Mouse (Mus musculus) heart, adult 8-10 months (tissue): ENCODE results near the gene Dirc2. TPM values are rescaled to one million over a fixed set of nuclear protein-coding genes. Genes with fewer than 3 reads are reported as not detected.

Experiments used
- DNase-seq: peaks from one replicate; pipeline ENCODE4 v3.0.0; 2022; ENCODE audit warnings: low spot score
- total RNA-seq, 4 experiments: library from RNA; stranded (reverse); gene quantifications; 2 replicates each; pipeline ENCODE4 v1.2.4; 2022

Dirc2 gene
- 10 to 100 TPM; 52.1 to 60.6 (median 55.7) TPM for total RNA-seq

DNA sequence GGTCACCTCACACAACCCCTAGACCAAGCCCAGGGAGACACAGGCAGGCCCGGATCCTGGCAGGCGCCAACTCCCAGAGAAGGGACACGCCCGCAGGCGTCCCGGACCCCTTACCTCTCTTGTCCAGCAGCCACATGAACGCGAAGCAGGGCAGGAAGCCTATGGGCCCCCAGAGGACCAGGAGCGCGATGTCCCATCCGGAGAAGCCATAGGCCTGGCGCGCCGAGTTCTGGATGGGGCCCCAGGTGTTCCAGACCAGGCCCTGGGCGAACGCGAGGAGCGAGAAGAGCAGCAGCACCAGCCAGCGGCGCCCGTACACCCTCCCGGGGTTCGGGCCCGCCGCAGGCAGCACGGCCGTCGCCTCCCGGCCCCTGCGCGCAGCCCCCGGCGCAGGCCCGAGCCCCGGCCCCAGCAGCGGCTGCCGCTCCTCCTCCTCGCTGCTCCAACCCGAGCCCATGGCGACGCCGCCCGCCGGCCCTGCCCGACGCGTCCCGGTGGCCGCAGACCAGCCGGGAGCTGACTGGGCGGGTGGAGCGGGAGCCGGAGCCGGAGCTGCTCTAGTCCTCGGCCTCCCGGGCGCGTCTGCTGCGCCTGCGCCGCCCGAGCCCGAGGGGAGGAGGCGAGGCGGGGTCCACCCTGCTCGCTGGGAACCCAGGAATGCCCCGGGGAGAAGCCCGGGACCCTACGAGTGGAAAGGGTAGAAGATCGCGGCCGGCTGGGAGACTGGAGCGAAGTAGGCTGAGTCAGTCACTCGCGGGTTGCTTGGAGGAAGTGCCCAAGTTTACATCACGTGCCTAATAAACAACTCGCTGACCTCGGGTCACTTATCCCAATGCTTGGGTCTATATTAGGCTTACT, at the start of gene Dirc2:
Dirc2 (minus strand) TSS at position 572 of the 858 bp plus-strand sequence.
- peak; percentile 78 for DNase-seq

DNA sequence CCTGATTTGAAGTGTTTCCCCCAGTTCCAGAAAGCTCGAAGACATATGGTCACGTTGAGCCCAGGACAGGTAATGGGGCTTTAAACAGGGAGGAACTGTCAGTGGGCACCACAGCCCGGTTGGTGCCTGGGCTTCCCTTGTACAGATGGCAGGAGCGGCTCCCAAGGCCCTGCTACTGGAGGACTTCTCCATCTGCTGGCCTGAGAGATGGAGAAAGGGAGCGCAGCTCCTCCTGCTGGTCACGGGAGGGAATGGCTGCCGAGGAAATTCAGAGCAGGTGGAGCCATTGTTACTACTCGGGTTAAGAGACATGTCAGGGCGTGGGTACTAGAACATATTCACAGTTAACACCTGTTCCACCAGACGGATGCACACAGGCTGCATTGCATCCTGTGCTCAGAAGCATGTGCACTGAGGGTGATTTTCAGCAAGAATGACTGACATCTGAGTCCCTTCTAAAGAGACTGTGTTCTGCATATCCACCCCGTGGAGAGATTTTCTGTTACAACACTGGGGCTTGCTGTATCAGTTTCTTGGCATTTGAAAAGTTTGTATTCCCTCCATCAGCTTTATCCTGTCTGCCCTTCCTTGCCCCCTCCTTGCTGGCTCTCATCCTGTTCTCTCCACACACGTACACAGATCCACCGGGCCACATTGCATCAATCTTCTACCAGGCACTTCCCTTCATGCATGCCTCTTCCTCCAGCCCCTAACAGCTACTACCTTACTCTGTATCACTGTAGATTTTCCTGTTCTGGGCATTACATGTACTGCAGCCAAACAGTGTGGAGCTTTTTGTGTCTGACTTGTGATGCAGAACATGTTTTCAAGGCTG, 48.3 kb upstream of the Dirc2 start:
- peak; percentile 82 for DNase-seq

DNA sequence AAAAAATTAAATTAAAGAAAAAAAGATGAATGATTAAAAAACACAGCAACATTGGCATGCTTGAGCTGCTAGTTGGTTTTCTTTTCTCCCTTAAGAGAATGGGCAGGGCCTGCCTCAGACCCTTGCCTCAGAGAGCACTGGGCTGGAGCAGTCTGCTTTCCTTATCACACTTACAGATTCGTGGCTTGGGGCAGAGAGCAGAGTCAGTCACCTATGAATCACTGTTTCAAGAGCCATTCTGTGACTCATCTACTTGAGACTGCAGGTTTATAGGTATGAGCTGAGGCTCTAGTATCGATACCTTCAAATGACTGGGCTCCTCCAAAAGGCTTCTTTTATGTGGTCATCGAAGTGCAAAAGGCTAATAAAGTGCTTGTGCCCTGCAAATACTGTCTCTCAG, 44.0 kb upstream of the Dirc2 start:
- no peak for DNase-seq

DNA sequence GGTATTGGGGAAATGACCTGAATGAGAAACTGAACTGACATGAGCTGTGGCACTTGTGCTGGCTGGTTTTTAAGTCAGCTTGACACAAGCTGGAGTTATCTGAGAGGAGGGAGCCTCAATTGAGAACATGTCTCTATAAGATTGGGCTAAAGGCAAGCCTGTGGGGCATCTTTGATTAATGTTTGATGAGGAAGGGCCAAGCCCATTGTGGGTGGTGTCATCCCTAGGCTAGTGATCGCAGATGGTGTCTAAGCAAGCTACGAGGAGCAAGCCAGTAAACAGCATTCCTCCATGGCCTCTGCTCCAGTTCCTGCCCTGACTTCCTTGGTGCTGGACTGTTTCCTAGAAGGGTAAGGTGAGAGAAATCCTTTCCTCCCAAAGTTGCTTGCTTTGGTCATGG, 39.7 kb upstream of the Dirc2 start:
- no peak for DNase-seq

DNA sequence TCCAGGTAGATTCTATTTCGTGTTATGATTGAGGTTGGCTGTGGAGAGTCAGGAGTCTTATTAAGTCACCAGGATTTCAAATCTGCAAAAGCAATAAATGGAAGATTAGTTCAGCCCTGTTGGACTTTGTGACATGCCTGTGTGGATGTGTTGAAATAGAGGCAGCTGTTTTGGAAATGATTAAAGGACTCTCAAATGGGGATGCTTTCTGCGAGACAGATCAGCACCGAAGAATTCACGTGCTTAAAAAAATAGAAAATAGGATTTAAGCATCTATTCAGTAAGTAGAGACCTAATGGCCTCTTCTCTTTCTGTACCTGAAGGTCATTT, 38.5 kb upstream of the Dirc2 start:
- DNase-seq, result no peak

DNA sequence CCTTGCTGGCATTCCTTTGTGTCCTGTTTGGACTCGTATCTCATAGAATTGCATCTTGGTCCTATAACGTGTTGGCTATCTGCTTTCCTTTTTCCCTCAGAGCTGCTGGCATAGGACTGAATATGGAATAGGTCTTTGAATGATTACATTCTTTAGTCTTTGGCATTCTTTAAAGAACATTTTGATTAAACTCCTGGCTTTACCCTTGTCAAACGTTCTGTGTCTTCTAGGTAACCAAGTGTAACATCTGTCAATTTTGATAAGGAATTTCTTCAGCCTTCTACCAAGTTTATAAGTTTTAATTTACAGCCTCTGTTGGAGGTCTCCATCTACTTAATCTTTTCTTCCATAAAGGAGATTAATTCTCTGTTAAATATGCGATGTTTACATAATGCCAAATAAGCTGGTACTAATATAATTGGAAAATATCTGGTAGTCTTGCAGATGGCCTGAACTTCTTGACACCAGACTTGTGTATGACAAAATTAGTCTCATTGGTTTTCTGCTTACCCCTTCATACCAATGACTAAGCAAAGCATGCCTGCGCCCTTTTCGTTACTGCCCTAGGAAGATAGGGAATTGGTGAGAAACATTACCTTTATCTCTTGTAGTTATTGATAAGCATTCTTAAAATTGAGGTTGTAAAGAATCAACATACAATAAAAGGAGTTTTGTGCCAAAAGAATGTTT, 38.0 kb upstream of the Dirc2 start:
- no peak for DNase-seq

DNA sequence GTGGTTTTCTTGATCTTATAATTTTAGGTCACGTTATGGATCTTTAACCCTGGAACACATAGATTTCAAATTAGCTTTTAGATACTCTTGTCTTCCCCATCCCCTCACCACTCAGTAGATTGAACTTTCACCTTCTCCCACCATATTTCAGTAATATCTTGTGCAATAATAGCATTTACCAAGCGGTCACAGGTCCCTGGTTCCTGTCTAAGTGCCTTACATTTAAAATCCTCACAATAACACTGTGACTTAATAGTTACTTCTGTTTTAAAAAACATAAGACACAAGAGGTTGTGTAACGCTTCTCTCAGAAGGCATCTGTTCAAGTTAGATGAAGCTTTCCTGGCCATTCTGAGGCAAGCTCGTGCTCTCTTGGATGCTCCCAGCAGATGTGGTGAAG, 34.6 kb upstream of the Dirc2 start:
- DNase-seq, result no peak

DNA sequence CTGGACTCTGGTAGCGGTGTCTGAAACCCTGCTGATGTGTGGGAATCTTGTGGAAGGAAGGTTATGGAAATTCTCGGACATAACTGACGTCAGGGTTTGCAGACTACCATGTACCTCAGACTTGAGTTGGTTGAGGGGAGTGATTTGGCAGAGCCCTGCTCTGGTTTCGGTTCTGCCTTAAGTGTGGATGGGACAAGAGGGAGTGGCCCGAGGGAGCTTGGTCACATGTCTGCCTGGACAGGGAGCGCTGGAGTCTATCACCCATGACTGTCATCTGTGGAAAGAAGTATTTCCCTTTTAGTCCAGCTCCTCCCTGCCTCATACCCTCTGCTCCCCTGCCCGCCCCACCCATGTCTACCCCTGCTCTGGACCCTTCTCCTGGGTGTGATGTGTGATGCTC, 33.0 kb upstream of the Dirc2 start:
- no peak for DNase-seq

DNA sequence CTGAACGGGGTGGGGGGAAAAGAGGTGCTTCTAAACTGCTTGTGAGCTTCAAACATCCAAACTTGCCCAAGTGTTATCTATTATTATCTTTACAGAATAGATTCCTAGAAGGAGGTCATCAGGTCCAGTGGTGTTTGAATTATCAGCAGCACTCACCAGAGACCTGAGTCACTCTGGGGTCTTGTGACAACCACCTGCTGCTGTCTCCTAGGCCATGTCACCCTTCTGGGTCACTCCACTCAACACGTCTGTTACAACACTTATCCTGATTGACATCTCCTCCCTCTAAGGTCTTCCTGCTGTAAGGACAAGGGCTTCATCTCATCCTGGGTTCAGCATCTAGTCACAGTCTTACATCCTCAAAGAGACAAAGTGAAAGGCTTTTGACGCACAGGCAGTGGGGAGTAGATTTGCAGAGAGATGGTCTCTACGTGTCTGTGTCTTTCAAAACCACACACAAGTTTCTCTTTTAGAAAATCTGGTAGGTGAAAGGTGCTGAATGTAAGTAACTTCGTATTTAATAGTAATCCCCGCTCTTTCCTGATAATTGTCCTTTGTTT, 22.9 kb upstream of the Dirc2 start:
- DNase-seq, result no peak

DNA sequence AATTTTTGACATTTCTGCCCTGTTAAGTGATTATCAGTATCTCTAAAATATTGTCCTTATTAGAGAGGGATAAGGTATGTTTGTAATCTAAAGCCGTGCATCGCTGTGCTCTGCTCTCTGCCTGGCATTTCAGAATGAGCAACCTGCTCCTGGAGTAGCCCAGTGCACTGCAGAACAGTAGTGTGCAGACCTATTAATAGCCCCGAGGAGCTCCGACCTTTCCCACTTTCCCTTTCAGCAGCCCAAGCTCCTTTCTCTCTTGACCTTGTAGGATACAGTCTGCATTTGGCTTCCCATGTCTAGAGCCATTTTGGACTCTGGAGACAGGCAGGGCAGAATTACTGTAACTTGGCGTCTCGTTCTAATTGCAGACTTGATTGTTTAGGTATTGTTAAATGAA, 19.2 kb upstream of the Dirc2 start:
- DNase-seq, result no peak

DNA sequence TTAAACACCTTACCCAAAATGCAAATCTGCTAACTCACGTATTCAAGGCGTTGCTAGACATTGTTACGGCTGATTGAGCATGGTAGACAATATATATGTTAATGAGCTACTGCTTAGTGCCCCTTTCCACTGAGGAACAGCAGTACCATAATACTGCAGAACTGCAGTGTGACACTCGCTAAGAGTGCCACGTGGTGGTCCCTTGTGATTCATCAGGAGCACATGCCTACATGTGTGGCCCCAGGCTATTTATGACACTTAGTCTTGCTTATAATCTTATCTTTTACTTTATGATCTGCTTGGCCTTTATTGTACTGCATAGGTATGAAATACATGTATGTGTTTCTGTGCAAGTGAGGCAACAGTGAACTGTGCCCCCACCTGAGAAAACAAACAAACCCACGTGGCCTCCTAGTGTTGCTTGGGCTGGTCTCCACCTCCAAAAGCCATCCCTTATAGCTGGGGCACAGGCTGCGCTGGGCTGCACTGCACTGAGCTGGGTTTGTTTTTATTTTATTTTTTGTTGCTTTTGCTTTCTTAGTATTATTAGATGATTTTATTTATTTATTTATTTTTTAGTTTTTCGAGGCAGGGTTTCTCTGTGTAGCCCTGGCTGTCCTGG, 18.5 kb upstream of the Dirc2 start:
- DNase-seq, result no peak

DNA sequence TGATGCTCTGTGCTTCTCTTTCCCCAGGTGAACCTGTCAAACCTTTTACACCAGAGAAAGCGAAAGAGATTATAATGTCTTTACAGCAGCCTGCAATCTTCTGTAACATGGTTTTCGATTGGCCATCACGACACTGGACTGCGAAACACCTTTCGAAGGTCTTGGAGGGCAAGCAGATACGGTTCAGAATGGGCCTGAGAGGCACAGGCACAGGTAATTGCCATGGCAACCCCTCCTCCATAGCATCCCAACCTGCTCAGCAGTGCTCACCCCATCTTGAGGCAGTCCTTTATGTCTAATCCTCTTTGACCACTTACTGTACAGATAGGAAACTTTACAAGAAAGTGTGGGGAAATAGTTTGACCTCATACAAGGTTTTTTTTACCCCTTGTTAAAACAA, 18.0 kb upstream of the Dirc2 start:
- DNase-seq, result no peak

DNA sequence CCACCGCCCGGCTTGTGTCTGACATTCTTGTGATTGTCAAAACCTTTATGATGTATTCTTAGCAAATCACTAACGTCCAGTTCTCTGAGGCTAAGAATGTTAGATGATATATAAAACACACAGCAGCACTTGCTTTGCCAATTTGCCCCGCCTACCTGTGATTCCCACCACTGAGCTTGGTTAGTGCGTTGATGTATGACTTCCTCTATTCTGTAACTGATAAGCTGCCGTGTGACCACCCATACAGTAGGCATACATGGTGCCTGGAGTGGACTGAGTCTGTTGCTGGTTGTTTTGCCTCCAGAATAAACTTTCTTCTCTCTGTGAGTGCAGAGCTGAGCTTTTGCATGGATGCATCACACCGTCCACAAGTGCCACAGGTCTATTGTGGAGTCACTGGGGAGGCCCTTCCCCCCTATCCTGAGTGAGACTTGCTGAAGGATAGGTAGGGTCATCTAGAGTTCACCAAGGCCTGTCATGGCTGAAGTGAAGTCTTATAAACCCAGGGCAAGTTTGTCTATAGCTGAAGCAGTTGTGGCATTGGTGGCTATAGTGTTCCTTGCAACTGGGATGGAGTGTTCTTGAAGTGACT, 15.1 kb upstream of the Dirc2 start:
- no peak for DNase-seq

DNA sequence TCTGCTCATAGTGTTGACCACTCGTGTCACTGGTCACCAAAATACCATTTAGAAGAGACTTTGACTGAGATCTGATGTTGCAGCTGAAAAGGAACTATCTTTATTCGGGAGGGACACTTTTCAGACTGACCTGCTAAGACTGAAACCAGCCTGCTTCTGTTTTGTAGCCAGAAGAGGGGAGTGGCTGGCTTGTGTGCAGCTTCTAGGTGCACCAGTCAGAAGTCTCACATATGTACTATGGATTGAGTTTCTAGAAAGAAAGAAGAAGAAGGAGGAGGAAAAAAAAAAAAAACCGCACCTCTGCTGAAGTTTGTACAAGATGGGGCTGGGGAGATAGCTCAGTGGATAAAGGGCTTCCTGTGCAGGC, 14.0 kb upstream of the Dirc2 start:
- no peak for DNase-seq

DNA sequence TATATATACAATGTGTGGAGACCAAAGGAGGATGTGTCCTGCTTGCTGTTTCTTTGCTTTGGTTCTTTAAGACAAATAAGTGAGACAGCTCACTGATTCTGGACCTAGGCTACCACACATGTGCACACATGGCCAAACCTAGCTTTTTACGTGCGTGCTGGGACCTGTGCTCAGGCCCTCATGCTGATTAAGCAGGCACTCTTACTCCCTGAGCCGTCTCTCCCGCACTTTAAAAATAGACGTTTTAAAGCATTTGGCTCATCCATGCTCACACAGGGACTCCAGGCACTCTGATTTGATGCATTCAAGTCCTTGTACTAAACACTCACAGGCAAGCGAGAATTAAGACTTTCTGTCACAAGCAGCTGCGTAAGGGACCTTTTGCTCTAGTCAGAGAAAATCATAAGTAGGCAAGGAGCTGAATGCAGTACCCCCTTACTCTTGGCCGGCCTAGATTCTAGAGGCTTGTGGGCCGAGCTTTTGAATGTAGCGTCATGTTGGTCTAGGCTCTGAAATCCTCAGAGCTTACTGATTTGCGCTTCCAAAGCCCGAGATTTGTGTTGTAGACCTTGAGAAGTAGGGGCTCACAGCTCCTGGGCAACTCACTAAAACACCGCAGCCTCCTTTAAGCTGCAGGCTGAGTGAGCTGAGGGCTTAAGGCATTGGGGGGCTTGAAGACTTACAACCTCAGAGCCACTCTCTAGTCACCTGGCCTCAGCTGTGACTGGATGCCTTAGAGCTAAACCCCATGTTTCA, 13.5 kb upstream of the Dirc2 start:
- DNase-seq, result no peak

DNA sequence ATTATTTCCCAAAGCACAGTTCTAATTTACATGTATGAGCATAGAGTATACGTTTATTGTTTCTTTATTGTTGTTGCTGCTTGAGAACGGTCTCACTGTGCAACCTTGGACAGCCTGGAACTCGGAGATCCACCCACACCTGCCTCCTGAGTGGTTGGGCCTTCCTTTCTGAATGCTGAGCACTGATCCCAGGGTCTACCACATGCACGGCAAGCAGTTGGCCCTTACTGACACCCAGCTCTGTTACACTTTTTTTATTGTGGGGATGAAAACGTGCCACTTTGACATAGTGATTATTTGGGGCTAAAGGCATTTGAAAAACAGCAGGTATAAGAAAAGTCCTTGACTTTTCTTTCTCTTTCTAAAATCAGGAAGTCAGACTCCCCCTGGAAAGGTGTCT, 12.5 kb upstream of the Dirc2 start:
- DNase-seq, result no peak

DNA sequence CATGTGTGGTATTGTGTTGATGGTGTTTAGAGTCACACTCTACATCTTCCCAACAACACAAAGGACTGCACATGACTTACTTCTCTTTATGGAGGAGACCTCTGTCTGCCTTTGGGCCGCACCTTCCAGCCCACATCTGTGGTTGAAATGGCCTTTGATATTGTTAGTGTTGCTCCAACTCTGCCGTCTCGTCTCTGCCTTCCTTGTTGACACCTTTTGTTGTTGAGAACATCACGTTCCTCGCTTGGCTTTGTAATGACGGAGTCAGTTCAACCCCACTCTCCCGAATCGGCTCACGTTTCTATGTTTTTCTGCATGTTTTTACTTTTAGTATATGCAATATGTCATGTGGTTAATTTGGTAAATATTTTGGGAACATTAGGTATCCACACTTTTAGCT, 11.9 kb upstream of the Dirc2 start:
- DNase-seq, result no peak

DNA sequence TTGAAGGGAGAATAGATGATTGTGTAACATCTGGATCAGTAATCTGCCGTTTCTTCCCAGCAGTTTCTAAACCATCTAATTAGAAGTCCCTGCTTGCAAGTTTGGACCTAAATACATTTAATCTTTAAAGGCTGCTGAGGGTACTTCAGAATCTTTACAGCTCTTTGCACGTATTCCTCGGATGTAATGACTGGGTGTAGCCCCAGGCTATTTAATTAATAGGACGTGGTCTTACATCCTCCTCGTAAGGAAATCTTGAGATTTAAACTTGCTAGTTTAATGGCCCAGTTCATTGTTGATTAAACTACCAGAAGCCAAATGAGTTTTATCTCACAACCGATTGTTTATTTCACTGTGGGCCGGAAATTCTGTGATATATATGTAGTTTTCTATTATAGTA, 10.5 kb upstream of the Dirc2 start:
- no peak for DNase-seq

DNA sequence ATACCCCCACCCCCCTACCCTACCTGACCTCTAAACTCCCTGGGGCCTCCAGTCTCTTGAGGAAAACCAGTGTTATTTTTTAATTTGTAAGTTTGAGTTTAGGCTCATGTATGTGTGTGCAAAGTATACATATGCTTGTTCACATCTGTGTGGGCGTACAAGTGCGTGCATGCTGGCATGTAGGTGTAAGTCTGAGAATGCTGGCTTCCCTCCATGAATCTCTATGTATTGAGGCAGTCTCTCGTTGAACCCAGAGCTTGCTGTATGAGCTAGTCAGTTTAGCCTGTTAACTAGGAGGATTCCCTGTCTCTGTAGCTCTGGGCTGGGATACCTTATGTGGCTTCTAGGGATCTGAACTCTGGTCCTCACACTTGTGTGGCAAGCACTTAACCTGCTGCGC, 8.6 kb upstream of the Dirc2 start:
- DNase-seq, result no peak

DNA sequence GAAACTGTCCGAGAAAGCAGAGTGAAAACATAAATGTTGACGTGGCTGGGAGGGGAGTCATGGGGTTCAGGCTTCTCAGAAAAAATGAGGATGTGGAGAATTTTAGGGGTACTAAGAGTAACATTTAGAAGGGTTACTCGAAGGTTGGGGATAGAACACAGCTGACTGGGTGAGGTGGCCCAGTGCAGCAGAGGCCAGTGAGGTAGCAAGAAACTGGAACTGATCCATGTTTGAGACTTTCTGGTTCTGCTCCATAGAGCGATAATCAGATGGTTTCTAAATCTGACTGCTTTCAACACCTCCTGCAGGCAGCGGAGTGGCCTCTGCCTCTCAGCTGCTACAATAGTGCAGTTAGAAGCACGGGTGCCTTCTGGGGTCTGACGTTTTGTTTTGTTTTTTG, 7.6 kb upstream of the Dirc2 start:
- DNase-seq, result peak; percentile 31

DNA sequence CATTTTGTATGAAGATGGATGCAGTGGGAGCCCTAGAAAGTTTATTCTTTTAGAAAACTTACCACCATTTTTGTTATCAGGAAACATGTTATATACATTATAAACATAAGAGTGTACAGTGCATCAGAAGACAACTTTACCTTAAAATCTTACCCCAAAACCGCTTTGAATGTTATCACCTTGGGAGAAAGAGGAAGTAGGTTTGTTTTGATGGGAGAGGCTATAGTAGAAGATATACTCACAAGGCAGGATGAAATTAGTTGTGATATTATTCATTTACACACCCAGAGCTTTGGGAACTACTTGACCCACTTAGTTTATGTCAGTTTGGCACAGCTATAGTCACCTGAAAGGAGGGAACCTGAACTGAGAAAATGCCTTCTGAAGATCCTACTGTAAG, 6.7 kb upstream of the Dirc2 start:
- no peak for DNase-seq
